Mouse (Mus musculus) forebrain, embryonic 14.5 days (tissue): ENCODE measurements around the gene Uhrf1bp1. TPM values are rescaled to one million over a fixed set of nuclear protein-coding genes. Genes with fewer than 3 reads are reported as not detected.

ENCODE experiments used
- ATAC-seq: fragments of 200-750 bp; cut with Nextera tagmentation; 2 replicates; pipeline ENCODE4 v1.8.0; 2017; ENCODE audit warnings: mild to moderate bottlenecking, moderate library complexity
- DNase-seq: peaks from one replicate; pipeline ENCODE4 v3.0.0-alpha.2; 2015; ENCODE audit warnings: low spot score
- H3K27ac ChIP-seq: fragments of 300-500 bp; sonication (generic); 2 replicates; pipeline ENCODE4 v1.5.1; 2014; ENCODE audit warnings: low read depth, mild to moderate bottlenecking, control low read depth, low read length, moderate library complexity
- H3K27me3 ChIP-seq: fragments of 300-500 bp; sonication (generic); replicated peaks from 2 replicates; pipeline ENCODE4 v1.6.1; 2014; ENCODE audit warnings: low read length, control low read depth, mixed read lengths; ENCODE audit not compliant: control insufficient read depth, insufficient read depth
- H3K36me3 ChIP-seq: fragments of 300-500 bp; sonication (generic); 2 replicates; pipeline ENCODE4 v1.6.1; 2014; ENCODE audit warnings: low read length, control low read depth; ENCODE audit not compliant: control insufficient read depth, insufficient read depth
- H3K4me1 ChIP-seq: fragments of 300-500 bp; sonication (generic); 2 replicates; pipeline ENCODE4 v1.6.1; 2014; ENCODE audit warnings: antibody characterized with exemption, low read length, control low read depth; ENCODE audit not compliant: control insufficient read depth, insufficient read depth
- H3K4me2 ChIP-seq: fragments of 300-500 bp; sonication (generic); 2 replicates; pipeline ENCODE4 v1.6.1; 2014; ENCODE audit warnings: mild to moderate bottlenecking, control low read depth, low read length
- H3K4me3 ChIP-seq: fragments of 300-500 bp; sonication (generic); 2 replicates; pipeline ENCODE4 v1.5.1; 2014; ENCODE audit warnings: low read depth, low read length, control low read depth
- H3K9ac ChIP-seq: fragments of 300-500 bp; sonication (generic); 2 replicates; pipeline ENCODE4 v1.6.1; 2014; ENCODE audit warnings: mild to moderate bottlenecking, low read length, control low read depth, moderate library complexity
- H3K9me3 ChIP-seq: fragments of 300-500 bp; sonication (generic); replicated peaks from 2 replicates; pipeline ENCODE4 v1.6.1; 2016; ENCODE audit warnings: low read length, control low read depth, mixed read lengths; ENCODE audit not compliant: control insufficient read depth
- WGBS: fragments of 180-500 bp; shearing (Covaris S2); extraction: QIAGEN DNeasy Blood & Tissue Kit; methylation state at CpG from one replicate; pipeline ENCODE4 v1.1.7; 2014; 5-methylcytosine and 5-hydroxymethylcytosine counted together
- polyA plus RNA-seq: library from polyadenylated mRNA; unstranded; fragments of >200 nt; fragmentation: Nextera tagmentation; extraction: Ambion mirVana; gene quantifications from 2 replicates; pipeline ENCODE4 v1.2.1, GENCODE M21; 2014

The Uhrf1bp1 gene
- polyA plus RNA-seq, 1 experiment from 2014 or later = 4.3 TPM

GRCm38 (mm10) chr17:27859131-27859530 lies 2.9 kb downstream of the Uhrf1bp1 start:
- Histone ChIP-seq H3K4me2 (no peak overlapping the region), H3K4me1 (peaks cover 18% of the 10 kb centered on the region), H3K27me3 (no peaks in the 10 kb centered on the region), H3K36me3 (peaks cover 5% of the 10 kb centered on the region; the same call in 1 of the 2 replicates), H3K4me3 (no peak overlapping the region), H3K27ac (no peak overlapping the region), H3K9me3 (no peaks in the 10 kb centered on the region), H3K9ac (no peak overlapping the region)
- no peak for ATAC-seq
- WGBS = 48% methylated on average over 2 of the region's 2 CpGs
- DNase-seq = no peak

DNA sequence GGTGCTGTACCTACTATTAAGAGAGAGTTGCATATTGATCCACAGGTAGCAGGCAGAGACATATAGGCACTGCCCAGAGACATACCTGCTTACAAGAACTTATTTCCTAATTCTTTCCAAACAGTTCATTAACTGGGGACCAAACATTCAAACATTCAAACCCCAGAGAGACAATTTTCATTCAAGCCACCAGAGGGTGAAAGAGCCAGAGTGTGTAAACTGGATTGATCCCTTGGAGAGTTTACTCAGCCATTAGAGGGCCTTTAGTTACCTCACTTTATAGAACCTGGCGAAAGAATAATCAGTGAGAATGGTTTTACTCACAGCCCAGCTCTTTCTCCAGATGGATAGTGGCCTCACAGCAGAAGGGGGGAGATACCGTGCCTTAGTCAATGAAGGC lies 9.2 kb downstream of the Uhrf1bp1 start:
- no peak overlapping the region for H3K4me2 ChIP-seq
- H3K27ac ChIP-seq = no peak overlapping the region
- ATAC-seq = no peak
- 78% methylated on average over 2 of the region's 2 CpGs for WGBS
- H3K4me3 ChIP-seq = no peak overlapping the region
- no peaks in the 10 kb centered on the region for H3K36me3 ChIP-seq
- no peak overlapping the region for H3K9ac ChIP-seq
- H3K27me3 ChIP-seq = no peaks in the 10 kb centered on the region
- H3K4me1 ChIP-seq = no peaks in the 10 kb centered on the region
- no peak for DNase-seq
- no peaks in the 10 kb centered on the region for H3K9me3 ChIP-seq

DNA sequence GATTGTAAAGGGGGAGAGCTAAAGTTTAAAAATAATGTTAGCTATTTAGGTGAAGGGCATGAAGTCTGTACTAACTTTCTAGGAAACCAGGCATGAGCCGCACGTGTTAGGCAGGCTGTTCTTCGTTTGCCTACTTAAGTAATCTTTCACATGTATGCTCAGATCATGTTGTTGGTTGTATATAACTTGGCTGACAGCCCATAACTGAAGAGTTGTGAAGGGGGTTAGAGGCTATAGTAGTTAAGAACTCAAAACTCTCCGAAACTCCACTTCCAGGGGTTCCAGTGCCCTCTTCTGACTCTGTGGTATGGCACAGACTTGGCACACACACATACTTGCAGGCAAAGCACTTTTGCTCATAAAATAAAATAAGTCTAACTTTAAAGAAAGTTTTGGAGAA lies 10.5 kb downstream of the Uhrf1bp1 start:
- Histone ChIP-seq H3K9me3 (no peaks in the 10 kb centered on the region), H3K27me3 (no peaks in the 10 kb centered on the region), H3K9ac (no peak overlapping the region), H3K4me3 (no peak overlapping the region), H3K4me1 (no peaks in the 10 kb centered on the region), H3K4me2 (no peak overlapping the region), H3K27ac (no peak overlapping the region), H3K36me3 (no peaks in the 10 kb centered on the region)
- ATAC-seq (no peak), DNase-seq (no peak)
- 91% methylated on average over 4 of the region's 4 CpGs for WGBS

DNA sequence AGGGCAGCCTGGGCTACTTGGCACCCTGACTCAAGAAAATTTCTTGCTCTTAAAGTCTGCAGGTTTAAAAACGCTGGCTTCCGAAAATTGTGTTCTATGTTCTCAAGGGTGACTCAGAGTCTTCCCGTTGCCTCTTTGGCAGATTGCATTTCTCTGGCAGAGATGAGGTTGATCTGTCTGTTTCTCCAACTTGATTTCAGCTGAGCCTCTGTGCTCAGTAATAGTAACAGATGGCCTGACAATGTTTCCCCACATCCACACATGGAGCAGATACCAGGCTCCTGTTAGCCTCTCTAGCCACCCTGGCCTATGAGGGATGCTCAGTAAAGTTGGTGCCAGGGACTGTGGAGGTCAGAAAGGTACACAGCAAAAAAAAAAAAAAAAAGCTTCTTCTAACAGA lies 15.6 kb downstream of the Uhrf1bp1 start:
- H3K27ac ChIP-seq = no peak overlapping the region

DNA sequence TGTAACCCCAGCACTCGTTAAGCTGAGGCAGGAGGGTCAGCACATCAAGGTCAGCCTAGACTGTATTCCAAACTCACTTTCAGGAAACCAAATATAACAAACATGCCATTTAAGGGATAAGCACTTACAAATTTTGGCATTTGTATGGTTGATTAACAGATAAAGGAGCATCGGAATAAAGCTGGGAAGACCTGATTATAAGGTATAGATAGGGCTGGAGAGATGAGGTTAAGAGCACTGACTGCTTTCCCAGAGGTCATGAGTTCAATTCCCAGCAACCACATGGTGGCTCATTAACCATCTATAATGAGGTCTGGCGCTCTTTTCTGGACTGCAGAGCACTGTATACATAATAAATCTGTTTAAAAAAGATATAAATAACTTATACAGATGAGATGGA lies 17.3 kb downstream of the Uhrf1bp1 start:
- ATAC-seq = no peak
- no peak for DNase-seq
- no peak overlapping the region for H3K9ac ChIP-seq
- H3K4me1 ChIP-seq = no peaks in the 10 kb centered on the region
- H3K4me3 ChIP-seq = no peak overlapping the region
- H3K36me3 ChIP-seq = no peaks in the 10 kb centered on the region
- no peak overlapping the region for H3K27ac ChIP-seq
- no peaks in the 10 kb centered on the region for H3K27me3 ChIP-seq
- 79% methylated on average over 3 of the region's 3 CpGs for WGBS
- no peaks in the 10 kb centered on the region for H3K9me3 ChIP-seq
- H3K4me2 ChIP-seq = no peak overlapping the region

More for the DNA sequence above, 15.6 kb downstream of the Uhrf1bp1 start:
- 77% methylated on average over 3 of the region's 3 CpGs for WGBS
- ATAC-seq (no peak), DNase-seq (peak; percentile 61)
- H3K9me3 ChIP-seq = no peaks in the 10 kb centered on the region
- H3K27me3 ChIP-seq = no peaks in the 10 kb centered on the region
- no peaks in the 10 kb centered on the region for H3K4me1 ChIP-seq
- no peak overlapping the region for H3K4me3 ChIP-seq
- H3K36me3 ChIP-seq = no peaks in the 10 kb centered on the region
- no peak overlapping the region for H3K4me2 ChIP-seq
- H3K9ac ChIP-seq = no peak overlapping the region

DNA sequence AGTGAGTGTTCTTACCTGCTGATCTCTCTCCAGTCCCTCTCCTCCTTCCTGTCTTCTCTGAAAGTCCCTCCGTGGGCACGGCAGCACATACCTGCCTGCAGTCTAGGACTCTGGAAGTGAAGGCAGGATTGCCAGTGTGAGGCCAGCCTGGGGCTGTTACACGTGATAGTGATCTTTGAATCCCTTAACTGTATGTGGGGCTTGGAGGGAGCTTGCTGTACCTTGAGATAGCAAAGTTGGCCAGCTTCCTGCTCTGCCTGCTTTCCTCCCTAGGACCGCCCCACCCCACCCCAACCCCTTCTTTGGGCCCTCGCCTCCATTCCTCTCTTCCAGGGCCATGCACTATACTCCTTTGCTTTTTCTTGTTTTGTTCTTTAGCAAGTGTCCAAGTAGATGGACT lies 18.3 kb downstream of the Uhrf1bp1 start:
- no peak overlapping the region for H3K27ac ChIP-seq
- WGBS = 81% methylated on average over 5 of the region's 5 CpGs

GRCm38 (mm10) chr17:27881518-27881917 lies 25.3 kb downstream of the Uhrf1bp1 start:
- H3K36me3 ChIP-seq = peaks cover 58% of the 10 kb centered on the region
- no peaks in the 10 kb centered on the region for H3K27me3 ChIP-seq

More for the DNA sequence above, 18.3 kb downstream of the Uhrf1bp1 start:
- Histone ChIP-seq H3K9ac (no peak overlapping the region), H3K9me3 (no peaks in the 10 kb centered on the region), H3K4me3 (no peak overlapping the region), H3K27me3 (no peaks in the 10 kb centered on the region), H3K4me1 (no peaks in the 10 kb centered on the region), H3K4me2 (no peak overlapping the region), H3K36me3 (peaks cover 5% of the 10 kb centered on the region; the same call in 1 of the 2 replicates)
- DNase-seq (no peak), ATAC-seq (no peak)

GRCm38 (mm10) chr17:27883129-27883528 lies 26.9 kb downstream of the Uhrf1bp1 start:
- H3K4me3 ChIP-seq = no peak overlapping the region
- no peak for DNase-seq
- H3K4me1 ChIP-seq = no peaks in the 10 kb centered on the region
- no peak for ATAC-seq
- no peak overlapping the region for H3K9ac ChIP-seq
- H3K36me3 ChIP-seq = peaks cover 72% of the 10 kb centered on the region
- H3K27me3 ChIP-seq = no peaks in the 10 kb centered on the region
- 90% methylated on average over 8 of the region's 8 CpGs for WGBS
- H3K27ac ChIP-seq = no peak overlapping the region
- H3K9me3 ChIP-seq = no peaks in the 10 kb centered on the region
- H3K4me2 ChIP-seq = no peak overlapping the region

More at GRCm38 (mm10) chr17:27881518-27881917, 25.3 kb downstream of the Uhrf1bp1 start:
- ATAC-seq = no peak
- no peak overlapping the region for H3K27ac ChIP-seq
- no peak for DNase-seq
- no peaks in the 10 kb centered on the region for H3K9me3 ChIP-seq
- no peaks in the 10 kb centered on the region for H3K4me1 ChIP-seq
- no peak overlapping the region for H3K4me2 ChIP-seq
- WGBS = 72% methylated on average over 11 of the region's 11 CpGs
- H3K4me3 ChIP-seq = no peak overlapping the region
- no peak overlapping the region for H3K9ac ChIP-seq

- no peak overlapping the region for H3K9ac ChIP-seq
- DNase-seq (no peak), ATAC-seq (no peak)
- H3K27ac ChIP-seq = no peak overlapping the region
- H3K9me3 ChIP-seq = no peaks in the 10 kb centered on the region
- H3K36me3 ChIP-seq = peaks cover 73% of the 10 kb centered on the region
- 92% methylated on average over 6 of the region's 6 CpGs for WGBS
- no peaks in the 10 kb centered on the region for H3K27me3 ChIP-seq
- H3K4me1 ChIP-seq = no peaks in the 10 kb centered on the region
- H3K4me3 ChIP-seq = no peak overlapping the region
- no peak overlapping the region for H3K4me2 ChIP-seq
Observed at GRCm38 (mm10) chr17:27883994-27884393, 27.8 kb downstream of the Uhrf1bp1 start.
